Mouse (Mus musculus) spleen, adult 12 weeks (tissue): ENCODE results near the gene Hivep3.

Source experiments
- DNase-seq: peaks from one replicate; pipeline ENCODE4 v3.0.0; 2022; ENCODE audit warnings: low spot score

Hivep3 gene

DNA sequence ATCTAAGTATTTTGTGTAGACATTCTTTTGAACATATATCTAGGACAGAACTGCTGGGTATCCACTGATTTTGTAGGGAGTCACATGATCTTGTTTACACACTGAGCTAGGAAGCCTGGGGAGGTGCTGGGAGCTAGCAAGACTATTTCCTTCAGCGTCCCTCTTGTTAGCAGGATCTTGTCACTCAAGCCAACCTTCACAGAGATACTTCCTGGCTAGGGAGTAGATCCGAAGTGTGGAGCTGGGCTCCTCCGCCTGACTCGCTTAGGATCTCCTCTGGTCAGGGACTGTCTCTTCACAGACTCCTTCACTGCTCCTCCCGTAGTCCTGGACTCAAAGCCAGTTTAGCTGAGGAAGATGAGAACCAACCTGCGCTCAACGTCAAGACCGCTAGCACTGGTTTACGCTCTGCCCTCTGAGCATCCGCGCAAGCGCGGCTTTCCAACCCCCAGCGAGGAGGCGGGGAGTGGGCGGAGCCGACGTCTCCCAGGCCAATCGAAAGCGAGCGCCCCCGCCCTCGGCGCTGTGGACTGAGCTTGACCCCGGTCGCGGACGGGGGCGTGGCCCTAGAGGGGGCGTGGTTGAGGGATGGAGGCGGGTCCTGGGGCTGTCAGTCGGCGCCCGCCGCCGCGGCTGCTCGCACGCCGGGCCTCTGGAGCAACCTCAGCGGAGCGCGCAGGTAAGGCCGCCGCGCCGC is at the start of gene Hivep3:
TSS of gene Hivep3 (plus strand) at position 601 of the 697 bp plus-strand sequence.
- DNase-seq: peak; percentile 97

- no peak for DNase-seq
These were observed 47.8 kb upstream of the Hivep3 start for GRCm38 (mm10) chr4:119685746-119686145.

DNA sequence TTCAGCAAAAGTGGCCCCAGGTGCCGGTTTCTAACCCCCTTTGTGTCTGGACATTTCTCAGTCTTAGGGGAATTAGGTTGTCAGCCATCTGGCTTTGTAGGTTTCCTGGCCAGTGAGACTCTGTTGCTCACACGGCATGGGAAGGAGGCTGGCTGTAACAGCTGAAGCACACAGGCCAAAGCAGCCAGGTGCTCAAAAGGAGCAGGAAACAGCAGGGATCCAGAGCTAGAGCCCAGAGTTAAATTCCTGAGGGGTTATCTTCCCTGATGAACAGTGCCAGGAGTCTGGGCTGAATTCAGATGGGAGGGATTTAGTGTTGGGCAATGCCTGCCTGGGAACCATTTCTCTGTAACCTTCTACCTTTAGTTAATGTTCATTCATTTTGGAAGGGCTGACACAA is 35.2 kb upstream of the Hivep3 start:
- DNase-seq: no peak

- no peak for DNase-seq
These were observed 32.2 kb upstream of the Hivep3 start for GRCm38 (mm10) chr4:119701269-119701954.

DNA sequence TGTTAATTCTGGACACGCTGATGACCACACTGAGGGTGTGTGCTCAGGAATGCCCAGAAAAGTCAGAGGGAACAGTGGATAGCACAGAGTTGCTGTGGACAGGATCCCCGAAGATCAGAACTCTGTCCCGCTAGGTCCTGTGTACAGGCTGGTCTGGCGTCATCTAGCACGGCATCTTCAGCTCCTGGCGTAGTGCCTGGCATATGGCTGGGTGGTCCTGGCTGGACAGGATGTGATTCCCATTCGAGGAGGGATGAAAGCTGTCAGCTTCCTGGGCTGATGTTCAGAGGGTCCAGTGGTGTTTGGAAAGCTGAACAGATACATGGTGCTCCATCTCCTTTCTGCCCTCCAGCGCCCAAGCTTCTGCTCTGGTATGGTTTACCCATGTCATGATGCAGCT is 29.6 kb upstream of the Hivep3 start:
- no peak for DNase-seq

GRCm38 (mm10) chr4:119707326-119707725 is 26.3 kb upstream of the Hivep3 start:
- no peak for DNase-seq

GRCm38 (mm10) chr4:119707751-119708150 is 25.8 kb upstream of the Hivep3 start:
- no peak for DNase-seq

GRCm38 (mm10) chr4:119710208-119710607 is 23.4 kb upstream of the Hivep3 start:
- DNase-seq: no peak

GRCm38 (mm10) chr4:119717443-119717842 is 16.1 kb upstream of the Hivep3 start:
- DNase-seq: no peak

DNA sequence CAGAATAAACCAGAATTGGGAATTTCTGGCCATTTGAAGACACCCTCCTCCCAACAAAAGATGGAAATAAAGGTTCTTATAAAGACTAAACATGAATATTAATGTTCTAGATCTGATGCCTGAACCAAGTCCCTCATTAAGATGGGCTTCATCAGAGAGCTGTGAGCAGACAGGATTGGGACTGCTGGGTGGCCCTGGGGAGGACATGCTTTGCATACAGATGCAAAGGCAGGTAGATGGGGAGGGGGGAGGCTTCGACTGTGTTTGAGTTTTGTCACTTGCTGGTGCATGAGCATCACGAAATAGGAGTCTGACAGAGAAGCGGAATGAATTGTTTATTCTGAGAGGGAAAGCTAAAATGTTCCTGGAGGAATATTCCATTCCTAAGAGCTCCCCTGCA is 12.1 kb upstream of the Hivep3 start:
- no peak for DNase-seq

DNA sequence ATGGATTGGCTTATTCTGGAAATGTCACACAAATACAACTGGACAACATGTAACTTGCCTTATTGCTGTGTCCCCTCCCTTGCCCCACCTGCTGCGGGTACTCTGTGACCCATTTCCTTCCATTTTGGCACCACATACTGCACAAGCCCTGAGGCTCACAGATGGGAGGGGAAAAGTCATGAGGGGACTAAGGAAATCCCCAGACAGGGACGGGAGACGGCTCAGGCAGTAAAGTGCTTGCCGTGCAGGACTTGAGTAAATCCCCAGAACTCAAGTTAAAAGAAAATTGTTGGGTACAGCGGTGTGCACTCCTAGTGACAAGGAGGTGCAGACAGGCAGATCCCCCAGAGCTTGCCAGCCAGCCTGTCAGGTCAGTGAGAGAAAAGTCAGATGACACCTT is 7.5 kb upstream of the Hivep3 start:
- DNase-seq: no peak

DNA sequence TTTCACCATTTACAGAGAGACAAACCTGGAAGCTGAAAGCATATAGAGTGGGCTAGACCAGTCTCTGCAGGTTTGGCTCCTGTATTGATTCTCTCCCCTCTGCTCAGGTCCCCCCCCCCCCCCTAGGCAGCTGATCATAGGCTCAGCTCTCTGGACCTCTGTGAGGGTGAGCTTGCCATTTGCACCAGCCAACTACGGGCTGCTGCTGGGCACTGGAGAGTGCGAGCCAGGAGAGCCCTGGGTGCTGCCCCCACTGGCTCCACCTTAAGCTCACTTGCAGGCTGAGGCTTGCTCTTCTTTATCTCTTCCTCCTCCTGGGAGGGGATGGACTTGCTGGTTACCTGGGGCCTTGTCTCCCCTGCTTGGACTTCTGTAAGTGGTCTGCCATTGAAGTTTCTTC is 5.7 kb upstream of the Hivep3 start:
- no peak for DNase-seq

DNA sequence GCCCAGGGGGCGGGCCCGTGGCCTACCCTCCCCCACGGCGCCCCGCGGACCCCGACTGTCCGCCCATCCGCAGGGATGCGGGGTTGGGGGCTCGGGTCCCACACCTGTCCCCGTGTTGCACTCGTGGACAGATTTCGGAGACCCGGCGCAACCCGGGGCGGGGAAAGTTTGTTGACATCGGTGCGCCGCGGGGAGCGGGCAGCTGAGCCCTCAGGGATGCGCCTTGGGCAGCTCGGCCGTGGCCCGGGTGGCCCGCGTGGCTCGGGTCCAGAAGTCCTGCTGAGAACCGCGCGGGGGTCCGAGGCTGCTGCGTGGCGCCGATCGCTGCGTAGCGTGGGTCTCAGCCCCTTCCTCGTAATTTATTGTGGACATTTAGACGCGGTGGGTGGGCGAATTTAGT is 358 bp downstream of the Hivep3 start:
- DNase-seq: no peak

DNA sequence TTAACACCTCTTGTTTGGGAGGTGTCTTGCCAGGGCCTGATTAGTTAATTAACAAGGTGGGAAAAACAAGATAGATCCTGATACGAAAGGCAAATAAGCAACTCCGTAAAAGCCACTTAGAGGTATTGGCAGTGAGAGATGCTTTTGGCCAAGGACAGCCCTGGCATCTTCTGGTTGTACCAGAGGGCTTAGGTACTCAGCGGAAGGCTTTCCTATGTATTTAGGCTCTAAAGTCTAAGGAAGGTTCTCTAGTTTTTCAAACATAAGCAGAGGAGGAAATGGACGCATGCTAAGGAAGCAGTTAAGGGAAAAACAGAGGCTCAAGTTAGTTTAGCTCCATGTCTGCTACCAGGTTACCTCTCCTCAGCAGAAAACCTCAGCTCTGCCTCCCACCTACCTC is 768 bp downstream of the Hivep3 start:
- DNase-seq: no peak

- no peak for DNase-seq
These were observed 5.1 kb downstream of the Hivep3 start for GRCm38 (mm10) chr4:119738641-119739040.

GRCm38 (mm10) chr4:119739301-119740062 is 5.9 kb downstream of the Hivep3 start:
- DNase-seq: no peak

GRCm38 (mm10) chr4:119748341-119748740 is 14.8 kb downstream of the Hivep3 start:
- no peak for DNase-seq

DNA sequence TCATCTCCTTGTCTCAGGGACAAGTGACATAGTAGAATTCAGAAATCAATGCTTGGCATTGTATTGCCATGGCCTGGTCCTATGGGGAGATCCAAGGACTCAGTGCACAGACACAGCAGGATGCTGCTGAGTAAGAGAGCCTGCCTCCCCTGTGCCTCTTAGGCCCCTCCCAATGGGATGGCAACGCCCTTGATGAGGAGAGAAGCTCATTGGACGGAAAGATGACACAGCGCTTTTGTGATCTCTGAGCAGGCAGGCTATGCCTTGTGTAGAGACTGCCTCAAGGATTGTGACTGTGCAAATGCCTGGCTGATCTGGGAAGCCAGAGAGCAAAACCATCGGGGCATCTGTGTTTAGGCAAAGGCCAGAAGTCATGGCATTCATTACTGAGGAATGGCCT is 16.6 kb downstream of the Hivep3 start:
- no peak for DNase-seq

- DNase-seq: no peak
These were observed 17.2 kb downstream of the Hivep3 start for GRCm38 (mm10) chr4:119750681-119751211.

DNA sequence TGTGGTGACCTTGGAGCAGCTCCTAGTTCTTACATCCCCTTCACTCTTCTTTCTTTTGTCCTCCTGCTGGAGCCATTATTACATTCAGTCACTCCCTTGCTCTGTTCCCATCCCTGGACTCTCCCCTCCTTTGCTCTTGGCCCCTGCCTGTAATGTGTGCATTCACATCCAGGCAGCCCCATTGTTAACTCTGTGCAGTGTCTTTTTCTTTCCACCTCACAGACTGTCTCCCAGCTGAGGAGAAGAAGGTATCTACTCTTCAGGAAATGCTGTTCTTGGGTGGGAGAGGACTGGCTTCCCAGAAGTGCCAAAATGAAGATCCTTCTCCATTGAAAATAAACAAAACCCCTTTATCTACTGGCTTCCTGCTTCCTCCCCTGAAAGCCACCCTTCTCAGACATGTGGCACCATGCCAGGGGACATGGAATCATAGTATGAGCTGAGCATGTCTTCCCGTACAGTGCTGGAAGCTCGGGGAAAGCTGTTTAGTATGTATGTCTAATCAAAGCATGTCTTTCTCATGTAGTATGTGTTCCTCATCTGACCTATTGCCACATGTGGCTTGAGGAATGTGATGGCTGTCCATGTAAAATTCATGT is 17.9 kb downstream of the Hivep3 start:
- DNase-seq: no peak

DNA sequence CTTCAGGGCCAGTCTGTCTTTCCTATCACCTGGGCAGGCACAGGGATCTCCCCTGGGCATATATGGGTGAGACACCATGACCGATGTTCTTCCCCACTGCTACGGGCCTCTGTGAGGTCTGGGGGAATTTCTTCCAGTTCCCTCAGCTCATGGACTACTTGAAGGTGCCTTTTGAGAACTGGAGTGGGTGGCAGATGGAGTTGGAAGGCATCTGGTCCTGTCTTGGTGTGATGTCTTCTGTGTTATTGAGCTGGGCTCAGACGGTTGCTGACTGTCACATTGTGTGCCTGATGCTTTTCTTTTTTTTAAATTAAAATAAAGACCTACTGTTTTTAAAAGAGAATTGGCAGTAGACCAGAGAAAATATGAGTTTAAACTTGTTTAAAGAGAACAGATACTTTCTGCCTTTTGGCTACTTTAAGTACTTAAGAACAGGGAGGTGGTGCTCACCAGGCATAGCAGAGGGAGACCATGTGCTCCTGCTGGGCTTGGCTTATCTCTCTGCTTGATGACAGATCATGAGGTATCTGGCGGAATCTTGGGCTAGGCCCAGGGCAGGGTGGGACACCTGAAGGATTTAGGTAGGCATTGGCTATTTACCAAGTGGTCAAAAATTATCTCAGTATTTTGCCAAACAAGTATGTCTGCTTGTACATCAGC is 26.1 kb downstream of the Hivep3 start:
- no peak for DNase-seq

DNA sequence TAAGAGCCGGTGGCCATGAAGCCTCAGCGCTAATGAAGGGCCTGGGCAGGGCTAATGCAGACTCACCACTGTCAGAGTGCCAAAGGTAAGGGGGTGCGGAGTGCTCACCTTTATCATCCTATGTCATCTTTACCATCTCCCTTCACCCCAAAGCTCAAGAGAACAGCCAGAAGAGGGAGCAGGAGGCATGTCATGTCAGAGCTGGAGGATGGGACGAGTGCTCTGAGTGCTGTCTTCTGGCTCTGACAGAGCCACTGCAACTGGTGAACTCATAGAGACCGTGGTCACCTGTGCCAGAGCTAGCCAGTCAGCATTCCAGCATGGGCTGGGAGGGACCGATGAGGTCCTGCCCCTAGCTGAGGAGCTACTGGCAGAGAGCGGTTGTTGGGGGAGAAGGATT is 27.2 kb downstream of the Hivep3 start:
- DNase-seq: no peak
